ENCODE assay signal across 10 mouse cellular contexts in the genomic region with DNA sequence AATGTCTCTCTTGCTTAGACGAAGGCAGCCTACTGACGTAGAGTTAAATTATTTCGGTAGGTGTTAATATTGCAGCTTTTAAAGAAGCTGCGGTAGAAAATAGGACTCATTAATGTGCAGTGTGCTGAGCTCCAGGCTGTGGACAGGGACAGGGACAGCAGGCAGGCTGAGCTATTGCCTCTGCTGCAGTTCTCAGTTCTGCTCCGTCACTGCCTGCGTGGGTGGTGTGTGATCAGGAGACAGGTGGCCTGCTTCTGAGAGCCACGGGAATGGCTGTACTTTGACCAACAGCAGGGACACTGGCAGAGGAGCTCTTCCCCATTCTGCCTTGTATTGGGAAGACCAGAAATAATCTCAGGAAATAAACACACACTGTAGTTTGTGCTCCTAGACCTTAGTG. TPM values are rescaled to one million over a fixed set of nuclear protein-coding genes. Genes with fewer than 3 reads are reported as not detected.
DNase-seq lines count a peak whose midpoint lies in the region; ATAC-seq lines count a peak whose summit lies in the region.
"Had no signal": no experiment of that assay in that cellular context is flagged by ENCODE, and none has a peak within 500 bp of the region (broad histone marks: within the 10 kb centered on the region; RNA-seq: fewer than 3 reads in every experiment).

No protein-coding gene starts in this region.

- no peaks in the 10 kb centered on the region for H3K36me3 ChIP-seq in liver, embryonic 16.5 days (ENCODE audit: control insufficient read depth, insufficient read depth)
- H3K36me3 ChIP-seq: heart, embryonic 13.5 days had no signal

- no peak overlapping the region for H3K4me3 ChIP-seq in liver, embryonic 16.5 days (ENCODE audit: low read depth, low read length)
- H3K4me3 ChIP-seq: heart, embryonic 13.5 days had no signal

- no peak overlapping the region for H3K4me2 ChIP-seq in liver, embryonic 16.5 days (ENCODE audit: low read depth, low read length)
- H3K4me2 ChIP-seq: heart, embryonic 13.5 days had no signal

- WGBS in liver, embryonic 16.5 days (ENCODE audit: insufficient replicate concordance): 63% methylated on average over 7 of the region's 7 CpGs

- no peaks in the 10 kb centered on the region for H3K27me3 ChIP-seq in liver, embryonic 16.5 days (ENCODE audit: control insufficient read depth, insufficient read depth, low read depth, low read length)
- H3K27me3 ChIP-seq: CH12.LX; heart, embryonic 13.5 days had no signal

- no peaks in the 10 kb centered on the region for H3K4me1 ChIP-seq in liver, embryonic 16.5 days (ENCODE audit: control insufficient read depth, low read depth, low read length)

- peak; percentile 94 for ATAC-seq in liver, embryonic 16.5 days (ENCODE audit: low read depth)

- no peak overlapping the region for H3K9ac ChIP-seq in liver, embryonic 16.5 days (ENCODE audit: low read depth, low read length)
- H3K9ac ChIP-seq: heart, embryonic 13.5 days had no signal

- no peaks in the 10 kb centered on the region for H3K9me3 ChIP-seq in liver, embryonic 16.5 days (replicated peaks; ENCODE audit: control insufficient read depth, low read length)
- H3K9me3 ChIP-seq: heart, embryonic 13.5 days had no signal

- DNase-seq in gastrocnemius, postnatal 14 days: peak; percentile 27
- DNase-seq in gastrocnemius, adult 18-20 months (ENCODE audit: low spot score): no peak
- peak; percentile 94 for DNase-seq in cerebellum, adult 9-10 months
- DNase-seq in layer of hippocampus, adult 11-12 months (ENCODE audit: low spot score): peak; percentile 80
- DNase-seq in retina, postnatal 1 day: no peak
- DNase-seq in lung, postnatal 10 days: no peak
- DNase-seq in yolk sac, embryonic 10.5 days (ENCODE audit: low spot score): no peak

- peak overlapping the region; percentile 65 for H3K27ac ChIP-seq in liver, embryonic 16.5 days (ENCODE audit: low read length)
- H3K27ac ChIP-seq: heart, embryonic 13.5 days had no signal

- intact Hi-C loops in gastrocnemius, postnatal 14 days (cut with DNase I; ENCODE audit: low total_unique reads): no loop called here

RNA-seq across cellular contexts. Expression of a gene that starts 8.7 kb away (rescaled TPM):
- total RNA-seq in gastrocnemius, postnatal 14 days (2021): 10 to 100 TPM; 73.4 to 96.4 TPM
- total RNA-seq in gastrocnemius, adult 18-20 months (2021): 10 to 100 TPM; 47.4 to 53.0 TPM
- 0.86 and 1.5 TPM in 2 replicates for polyA plus RNA-seq in liver, embryonic 16.5 days (2015; fragmentation: Nextera tagmentation; extraction: Ambion mirVana)
- total RNA-seq: CH12.LX had no signal

Comparison
In these comparisons a context has a peak if more than half of its experiments do, and no peak if none do; other contexts are left out.
1. DNase-seq: peak in gastrocnemius, postnatal 14 days (single experiment), cerebellum, adult 9-10 months (single experiment) and layer of hippocampus, adult 11-12 months (single experiment); none in gastrocnemius, adult 18-20 months (single experiment), retina, postnatal 1 day (single experiment), lung, postnatal 10 days (single experiment) and yolk sac, embryonic 10.5 days (single experiment).